Mouse (Mus musculus) adrenal gland, postnatal 10 days (tissue): Measurements from ENCODE around the gene Gm13287. TPM values are rescaled to one million over a fixed set of nuclear protein-coding genes. Genes with fewer than 3 reads are reported as not detected.
"Not testable (repeated sequence)": the region's sequence is repeated elsewhere in the genome, so short reads cannot be mapped to it uniquely, and the experiment has no call there.

Source experiments
- DNase-seq: peaks from one replicate; pipeline ENCODE4 v3.0.0; 2021; ENCODE audit warnings: mixed read lengths
- total RNA-seq, 2 experiments: library from RNA; stranded (reverse); gene quantifications; 2 replicates each; pipeline ENCODE4 v1.2.3; 2021

Gm13287 gene
- total RNA-seq, 2 experiments from 2014 or later = not detected

- not testable (repeated sequence) for DNase-seq
Observed at GRCm38 (mm10) chr4:88797097-88797496, 6.0 kb upstream of the Gm13287 start, which contains the start of gene Gm13279. Gm13279 (plus strand) TSS chr4:88797397.

GRCm38 (mm10) chr4:88799365-88799764 is 3.7 kb upstream of the Gm13287 start, which contains the start of gene Gm13285:
Gm13285 (plus strand) TSS chr4:88799665.
- DNase-seq = not testable (repeated sequence)

GRCm38 (mm10) chr4:88805231-88805630 is 2.2 kb downstream of the Gm13287 start, which contains the start of gene Gm13288:
Gm13288 (plus strand) TSS chr4:88805531.
- DNase-seq = not testable (repeated sequence)

GRCm38 (mm10) chr4:88805761-88806160 is 2.7 kb downstream of the Gm13287 start:
- peak; percentile 40 for DNase-seq

- no peak for DNase-seq
Observed at GRCm38 (mm10) chr4:88815928-88816327, 12.9 kb downstream of the Gm13287 start, which contains the start of gene Ifna7. Ifna7 (plus strand) TSS chr4:88816228.

GRCm38 (mm10) chr4:88819659-88820058 is 16.6 kb downstream of the Gm13287 start, which contains the start of gene Ifna11:
Ifna11 (plus strand) TSS chr4:88819959.
- DNase-seq = no peak

- peak; percentile 19 for DNase-seq
Observed at GRCm38 (mm10) chr4:88822995-88823394, 19.9 kb downstream of the Gm13287 start.

- not testable (repeated sequence) for DNase-seq
Observed at GRCm38 (mm10) chr4:88827116-88827515, 24.1 kb downstream of the Gm13287 start, which contains the start of gene Ifna6. Ifna6 (plus strand) TSS chr4:88827416.

- DNase-seq = peak; percentile 28
Observed at GRCm38 (mm10) chr4:88830523-88830922, 27.5 kb downstream of the Gm13287 start.

GRCm38 (mm10) chr4:88835225-88835624 is 32.2 kb downstream of the Gm13287 start, which contains the start of gene Ifna5:
Ifna5 (plus strand) TSS chr4:88835525.
- DNase-seq = not testable (repeated sequence)

- DNase-seq = peak; percentile 4
Observed at GRCm38 (mm10) chr4:88838828-88839227, 35.8 kb downstream of the Gm13287 start.

- no peak for DNase-seq
Observed at GRCm38 (mm10) chr4:88840058-88840457, 37.0 kb downstream of the Gm13287 start.

GRCm38 (mm10) chr4:88841438-88841911 is 38.4 kb downstream of the Gm13287 start, which contains the start of gene Ifna4:
Ifna4 (plus strand) TSS chr4:88841861.
- no peak for DNase-seq

- DNase-seq = no peak
Observed at GRCm38 (mm10) chr4:88845334-88845733, 42.3 kb downstream of the Gm13287 start.

GRCm38 (mm10) chr4:88849698-88850097 is 46.6 kb downstream of the Gm13287 start, which contains the start of gene Ifna1:
Ifna1 (plus strand) TSS chr4:88850087.
- no peak for DNase-seq

GRCm38 (mm10) chr4:88851026-88851763 is 48.1 kb downstream of the Gm13287 start:
- no peak for DNase-seq

Other genes starting within 250 kb of the Gm13287 start
- gene Ifna15, start 245.0 kb upstream of the Gm13287 start, total RNA-seq = not detected
- not detected for gene Ifna14, start 231.5 kb upstream of the Gm13287 start, total RNA-seq
- not detected for gene Ifna9, start 210.9 kb upstream of the Gm13287 start, total RNA-seq
- not detected for gene Ifna12, start 199.9 kb upstream of the Gm13287 start, total RNA-seq
- gene C87499, start 168.8 kb upstream of the Gm13287 start, total RNA-seq = not detected
- not detected for gene Ifna13, start 158.8 kb upstream of the Gm13287 start, total RNA-seq
- gene Ifna16, start 126.3 kb upstream of the Gm13287 start, total RNA-seq = not detected
- gene Ifna2, start 119.3 kb upstream of the Gm13287 start, total RNA-seq = not detected
- not detected for gene Ifnab, start 111.9 kb upstream of the Gm13287 start, total RNA-seq
- 1 to 10 TPM in 1 of 2 experiments, under 1 TPM in 1; 0.60 to 1.2 TPM for gene Gm26566, start 81.4 kb upstream of the Gm13287 start, total RNA-seq
- 10 to 100 TPM; 74.5 to 81.4 TPM for gene Klhl9, start 80.8 kb upstream of the Gm13287 start, total RNA-seq
- gene Gm13271, start 48.4 kb upstream of the Gm13287 start, total RNA-seq = not detected
- under 1 TPM in 1 of 2 experiments, not detected in 1; 0.24 TPM for gene Gm13283, start 43.1 kb upstream of the Gm13287 start, total RNA-seq
- gene Gm13290, start 29.4 kb upstream of the Gm13287 start, total RNA-seq = not detected
- not detected for gene Gm13289, start 26.3 kb upstream of the Gm13287 start, total RNA-seq
- not detected for gene Gm13272, start 23.4 kb upstream of the Gm13287 start, total RNA-seq
- not detected for gene Ifnz, start 21.1 kb upstream of the Gm13287 start, total RNA-seq
- gene Gm13276, start 17.5 kb upstream of the Gm13287 start, total RNA-seq = not detected
- gene Gm13277, start 14.6 kb upstream of the Gm13287 start, total RNA-seq = not detected
- not detected for gene Gm13278, start 11.7 kb upstream of the Gm13287 start, total RNA-seq
- gene Gm13275, start 8.8 kb upstream of the Gm13287 start, total RNA-seq = not detected
- not detected for gene Gm13279, start 5.9 kb upstream of the Gm13287 start, total RNA-seq
- under 1 TPM in 1 of 2 experiments, not detected in 1; 0.21 TPM for gene Gm13285, start 3.6 kb upstream of the Gm13287 start, total RNA-seq
- not detected for gene Gm13288, start 2.3 kb downstream of the Gm13287 start, total RNA-seq
- gene Ifna7, start 13.0 kb downstream of the Gm13287 start, total RNA-seq = not detected
- gene Ifna11, start 16.7 kb downstream of the Gm13287 start, total RNA-seq = not detected
- not detected for gene Ifna6, start 24.2 kb downstream of the Gm13287 start, total RNA-seq
- gene Ifna5, start 32.3 kb downstream of the Gm13287 start, total RNA-seq = not detected
- not detected for gene Ifna4, start 38.6 kb downstream of the Gm13287 start, total RNA-seq
- not detected for gene Ifna1, start 46.8 kb downstream of the Gm13287 start, total RNA-seq
- not detected for gene Ifne, start 76.9 kb downstream of the Gm13287 start, total RNA-seq